Mouse (Mus musculus) heart, embryonic 16.5 days (tissue): Measurements from ENCODE around the gene Gm19410. TPM values are rescaled to one million over a fixed set of nuclear protein-coding genes. Genes with fewer than 3 reads are reported as not detected.

ENCODE experiments used
- ATAC-seq: fragments of 200-750 bp; cut with Nextera tagmentation; replicated peaks from 2 replicates; pipeline ENCODE4 v1.8.0; 2017; ENCODE audit warnings: moderate number of reproducible peaks; ENCODE audit not compliant: insufficient read depth, low FRiP score; ENCODE audit errors: extremely low read depth
- H3K27ac ChIP-seq: fragments of 300-500 bp; sonication (generic); 2 replicates; pipeline ENCODE4 v1.5.1; 2014; ENCODE audit warnings: mild to moderate bottlenecking, low read length, control low read depth, moderate library complexity
- H3K27me3 ChIP-seq: fragments of 300-500 bp; sonication (generic); 2 replicates; pipeline ENCODE4 v1.6.1; 2014; ENCODE audit warnings: low read length, mixed read lengths; ENCODE audit not compliant: control insufficient read depth, insufficient read depth
- H3K36me3 ChIP-seq: fragments of 300-500 bp; sonication (generic); 2 replicates; pipeline ENCODE4 v1.6.1; 2014; ENCODE audit not compliant: control insufficient read depth, insufficient read depth
- H3K4me1 ChIP-seq: fragments of 300-500 bp; sonication (generic); 2 replicates; pipeline ENCODE4 v1.6.1; 2014; ENCODE audit warnings: low read length, mixed read lengths; ENCODE audit not compliant: control insufficient read depth, insufficient read depth
- H3K4me2 ChIP-seq: fragments of 300-500 bp; sonication (generic); 2 replicates; pipeline ENCODE4 v1.6.1; 2014; ENCODE audit warnings: low read depth, mild to moderate bottlenecking, control low read depth, low read length
- H3K4me3 ChIP-seq: fragments of 300-500 bp; sonication (generic); 2 replicates; pipeline ENCODE4 v1.5.1; 2014; ENCODE audit warnings: mild to moderate bottlenecking, control low read depth, low read length
- H3K9ac ChIP-seq: fragments of 300-500 bp; sonication (generic); 2 replicates; pipeline ENCODE4 v1.6.1; 2014; ENCODE audit warnings: low read length, control low read depth
- H3K9me3 ChIP-seq: fragments of 300-500 bp; sonication (generic); replicated peaks from 2 replicates; pipeline ENCODE4 v1.6.1; 2016; ENCODE audit warnings: low read length; ENCODE audit not compliant: control insufficient read depth
- WGBS: fragments of 180-500 bp; shearing (Covaris S2); extraction: QIAGEN DNeasy Blood & Tissue Kit; methylation state at CpG from one replicate; pipeline ENCODE4 v1.1.7; 2014; 5-methylcytosine and 5-hydroxymethylcytosine counted together
- microRNA-seq: library from miRNA; unstranded; fragments of <30 nt; microRNA quantifications from one replicate; pipeline ENCODE4, GENCODE M21; 2017
- polyA plus RNA-seq: library from polyadenylated mRNA; unstranded; fragments of >200 nt; fragmentation: Nextera tagmentation; extraction: Ambion mirVana; gene quantifications from 2 replicates; pipeline ENCODE4 v1.2.1, GENCODE M21; 2015

Gm19410 gene
- polyA plus RNA-seq: 0.04 and 0.09 TPM in 2 replicates

- no peak for ATAC-seq
- Histone ChIP-seq H3K9me3 (no peaks in the 10 kb centered on the region), H3K36me3 (no peaks in the 10 kb centered on the region), H3K4me1 (no peaks in the 10 kb centered on the region; the same call in none of the 2 replicates), H3K27ac (no peak within 1 kb of the TSS), H3K4me3 (peak within 1 kb of the TSS; percentile 50), H3K9ac (peak within 1 kb of the TSS; percentile 28; the same call in 1 of the 2 replicates), H3K27me3 (peaks cover 16% of the 10 kb centered on the region), H3K4me2 (peak within 1 kb of the TSS; percentile 80)
- under 1% methylated on average over 35 of the region's 35 CpGs for WGBS
Observed at GRCm38 (mm10) chr8:35765499-35766193, at the start of gene Gm19410. Gene Gm19410 (plus strand): TSS chr8:35765790.

GRCm38 (mm10) chr8:35730776-35731175, 34.8 kb upstream of the Gm19410 start:
- Histone ChIP-seq H3K36me3 (no peaks in the 10 kb centered on the region), H3K27ac (no peak overlapping the region), H3K4me1 (no peaks in the 10 kb centered on the region), H3K4me2 (no peak overlapping the region), H3K27me3 (no peaks in the 10 kb centered on the region), H3K4me3 (no peak overlapping the region), H3K9ac (no peak overlapping the region), H3K9me3 (no peaks in the 10 kb centered on the region)
- WGBS: 54% methylated on average over 3 of the region's 3 CpGs
- no peak for ATAC-seq

- no peaks in the 10 kb centered on the region for H3K4me1 ChIP-seq
- no peak overlapping the region for H3K4me2 ChIP-seq
- no peaks in the 10 kb centered on the region for H3K36me3 ChIP-seq
- H3K4me3 ChIP-seq: no peak overlapping the region
- no peak overlapping the region for H3K9ac ChIP-seq
- H3K27me3 ChIP-seq: no peaks in the 10 kb centered on the region
- H3K9me3 ChIP-seq: no peaks in the 10 kb centered on the region
- ATAC-seq: no peak
- no peak overlapping the region for H3K27ac ChIP-seq
- WGBS: 62% methylated on average over 3 of the region's 3 CpGs
Observed at GRCm38 (mm10) chr8:35735438-35735837, 30.2 kb upstream of the Gm19410 start.

GRCm38 (mm10) chr8:35756202-35756601, 9.4 kb upstream of the Gm19410 start:
- Histone ChIP-seq H3K36me3 (no peaks in the 10 kb centered on the region), H3K4me3 (no peak overlapping the region), H3K4me2 (no peak overlapping the region), H3K9me3 (no peaks in the 10 kb centered on the region), H3K27me3 (no peaks in the 10 kb centered on the region), H3K27ac (no peak overlapping the region), H3K9ac (no peak overlapping the region), H3K4me1 (no peaks in the 10 kb centered on the region)
- no peak for ATAC-seq
- 82% methylated on average over 5 of the region's 5 CpGs for WGBS

GRCm38 (mm10) chr8:35765020-35765419, 570 bp upstream of the Gm19410 start:
- WGBS: 8% methylated on average over 9 of the region's 9 CpGs

GRCm38 (mm10) chr8:35773508-35773907, 7.9 kb downstream of the Gm19410 start:
- no peak; the same call in 1 of the 2 replicates for ATAC-seq
- no peak overlapping the region for H3K4me2 ChIP-seq
- no peak overlapping the region for H3K9ac ChIP-seq
- H3K4me1 ChIP-seq: peaks cover 3% of the 10 kb centered on the region; the same call in 1 of the 2 replicates
- H3K36me3 ChIP-seq: no peaks in the 10 kb centered on the region
- no peaks in the 10 kb centered on the region for H3K27me3 ChIP-seq
- no peaks in the 10 kb centered on the region for H3K9me3 ChIP-seq
- 47% methylated on average over 7 of the region's 7 CpGs for WGBS
- H3K27ac ChIP-seq: no peak overlapping the region
- H3K4me3 ChIP-seq: no peak overlapping the region

More at GRCm38 (mm10) chr8:35765020-35765419, 570 bp upstream of the Gm19410 start:
- Histone ChIP-seq H3K4me3 (peak overlapping the region; percentile 50), H3K27me3 (peaks cover 16% of the 10 kb centered on the region), H3K9ac (no peak overlapping the region), H3K27ac (no peak overlapping the region), H3K36me3 (no peaks in the 10 kb centered on the region), H3K9me3 (no peaks in the 10 kb centered on the region), H3K4me2 (peak overlapping the region; percentile 80), H3K4me1 (no peaks in the 10 kb centered on the region; the same call in none of the 2 replicates)
- ATAC-seq: no peak

Small RNA genes within 50 kb of the gene (microRNA-seq; reads per million reads assigned to microRNA genes)
- gene Gm44474: not detected
